Mouse (Mus musculus) limb, embryonic 11.5 days (tissue): Measurements from ENCODE around the gene Dapk3. TPM values are rescaled to one million over a fixed set of nuclear protein-coding genes. Genes with fewer than 3 reads are reported as not detected.

Experiments
- ATAC-seq: fragments of 200-750 bp; cut with Nextera tagmentation; 2 replicates; pipeline ENCODE4 v1.8.0; 2017; ENCODE audit warnings: low read depth; ENCODE audit not compliant: insufficient number of reproducible peaks, low FRiP score, low TSS enrichment
- DNase-seq: peaks from one replicate; pipeline ENCODE4 v3.0.0-alpha.2; 2015; ENCODE audit warnings: low spot score
- H3K27ac ChIP-seq: fragments of 300-500 bp; sonication (generic); replicated peaks from 2 replicates; pipeline ENCODE4 v1.5.1; 2014; ENCODE audit warnings: low read depth, mild to moderate bottlenecking, low read length
- H3K27me3 ChIP-seq: fragments of 300-500 bp; sonication (generic); 2 replicates; pipeline ENCODE4 v1.6.1; 2014; ENCODE audit warnings: mild to moderate bottlenecking, low read length, mixed read lengths; ENCODE audit not compliant: control insufficient read depth, insufficient read depth
- H3K36me3 ChIP-seq: fragments of 300-500 bp; sonication (generic); 2 replicates; pipeline ENCODE4 v1.6.1; 2014; ENCODE audit warnings: mild to moderate bottlenecking, low read length, moderate library complexity, mixed read lengths; ENCODE audit not compliant: control insufficient read depth, insufficient read depth
- H3K4me1 ChIP-seq: fragments of 300-500 bp; sonication (generic); 2 replicates; pipeline ENCODE4 v1.6.1; 2014; ENCODE audit warnings: low read length, mixed read lengths; ENCODE audit not compliant: control insufficient read depth, insufficient read depth
- H3K4me2 ChIP-seq: fragments of 300-500 bp; sonication (generic); 2 replicates; pipeline ENCODE4 v1.6.1; 2014; ENCODE audit warnings: low read depth, mild to moderate bottlenecking, moderate library complexity; ENCODE audit not compliant: severe bottlenecking
- H3K4me3 ChIP-seq: fragments of 300-500 bp; sonication (generic); 2 replicates; pipeline ENCODE4 v1.5.1; 2014; ENCODE audit warnings: low read depth, low read length
- H3K9ac ChIP-seq: fragments of 300-500 bp; sonication (generic); 2 replicates; pipeline ENCODE4 v1.6.1; 2014; ENCODE audit warnings: mild to moderate bottlenecking, low read length
- H3K9me3 ChIP-seq: fragments of 300-500 bp; sonication (generic); 2 replicates; pipeline ENCODE4 v1.6.1; 2016; ENCODE audit warnings: low read length; ENCODE audit not compliant: control insufficient read depth
- WGBS: fragments of 180-500 bp; shearing (Covaris S2); extraction: QIAGEN DNeasy Blood & Tissue Kit; methylation state at CpG from one replicate; pipeline ENCODE4 v1.1.7; 2014; 5-methylcytosine and 5-hydroxymethylcytosine counted together
- polyA plus RNA-seq: library from polyadenylated mRNA; unstranded; fragments of >200 nt; fragmentation: Nextera tagmentation; extraction: Ambion mirVana; gene quantifications from 2 replicates; pipeline ENCODE4 v1.2.1, GENCODE M21; 2014

Gene Dapk3
- polyA plus RNA-seq, 1 experiment from 2014 or later = 43.3 TPM

DNA sequence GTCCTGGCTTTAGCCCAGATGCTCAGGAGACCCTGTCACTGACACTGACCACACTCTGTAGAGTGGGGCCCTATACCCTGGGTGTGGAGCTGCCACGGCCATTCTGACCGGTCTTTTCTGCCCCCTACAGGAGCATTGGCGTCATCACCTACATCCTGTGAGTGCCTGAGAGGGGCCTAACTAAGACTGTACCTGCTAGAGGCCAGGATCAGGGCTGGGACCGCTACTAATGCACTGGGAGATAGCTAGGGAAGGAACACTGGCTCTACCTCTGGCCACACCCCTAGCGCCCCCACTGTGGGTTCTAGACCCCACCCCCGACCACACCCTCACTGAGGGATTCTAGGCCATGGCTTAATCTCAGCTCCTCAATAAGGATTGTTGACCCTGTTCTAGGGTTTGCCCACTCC, 8.1 kb downstream of the Dapk3 start:
- DNase-seq = no peak
- WGBS = 69% methylated on average over 6 of the region's 6 CpGs

DNA sequence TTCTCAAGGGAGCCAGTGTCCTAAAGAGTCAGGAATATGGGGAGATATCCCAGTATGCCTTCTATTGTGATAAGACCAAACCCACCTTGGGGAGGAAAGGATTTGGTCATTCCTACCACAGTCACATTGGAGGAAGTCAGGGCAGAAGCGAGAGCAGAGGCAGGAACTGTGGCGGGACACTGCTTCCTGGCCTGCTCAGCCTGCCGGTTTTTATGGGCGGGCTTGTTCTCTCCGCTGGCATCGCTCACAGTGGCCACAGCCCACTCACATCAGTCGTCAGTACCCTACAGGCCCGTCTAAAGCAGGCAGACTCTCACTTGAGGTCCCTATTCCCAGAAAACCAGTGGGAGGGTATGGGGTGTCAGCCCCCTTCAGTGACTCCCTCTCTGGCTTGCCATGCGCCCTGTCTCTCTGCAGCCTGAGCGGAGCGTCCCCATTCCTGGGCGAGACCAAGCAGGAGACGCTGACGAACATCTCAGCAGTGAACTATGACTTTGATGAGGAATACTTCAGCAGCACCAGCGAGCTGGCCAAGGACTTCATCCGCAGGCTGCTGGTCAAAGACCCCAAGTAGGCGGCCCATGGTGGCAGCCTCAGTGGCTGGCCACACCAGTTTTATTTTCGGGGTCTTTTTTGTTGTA, 8.7 kb downstream of the Dapk3 start:
- DNase-seq (no peak), ATAC-seq (no peak)
- WGBS = 87% methylated on average over 18 of the region's 18 CpGs
- H3K9me3 ChIP-seq = no peaks in the 10 kb centered on the region
- H3K4me3 ChIP-seq = no peak overlapping the region; the same call in 1 of the 2 replicates
- H3K27me3 ChIP-seq = peaks cover 28% of the 10 kb centered on the region
- H3K27ac ChIP-seq = no peak overlapping the region
- peaks cover 10% of the 10 kb centered on the region for H3K36me3 ChIP-seq
- peaks cover 12% of the 10 kb centered on the region; the same call in 1 of the 2 replicates for H3K4me1 ChIP-seq
- H3K4me2 ChIP-seq = peak overlapping the region; percentile 78
- no peak overlapping the region for H3K9ac ChIP-seq

More for the DNA sequence above, 8.1 kb downstream of the Dapk3 start:
- Histone ChIP-seq H3K9me3 (no peaks in the 10 kb centered on the region), H3K27ac (no peak overlapping the region), H3K4me1 (peaks cover 12% of the 10 kb centered on the region; the same call in 1 of the 2 replicates), H3K36me3 (peaks cover 10% of the 10 kb centered on the region), H3K9ac (no peak overlapping the region), H3K4me2 (no peak overlapping the region), H3K27me3 (peaks cover 25% of the 10 kb centered on the region), H3K4me3 (no peak overlapping the region)
- no peak for ATAC-seq

DNA sequence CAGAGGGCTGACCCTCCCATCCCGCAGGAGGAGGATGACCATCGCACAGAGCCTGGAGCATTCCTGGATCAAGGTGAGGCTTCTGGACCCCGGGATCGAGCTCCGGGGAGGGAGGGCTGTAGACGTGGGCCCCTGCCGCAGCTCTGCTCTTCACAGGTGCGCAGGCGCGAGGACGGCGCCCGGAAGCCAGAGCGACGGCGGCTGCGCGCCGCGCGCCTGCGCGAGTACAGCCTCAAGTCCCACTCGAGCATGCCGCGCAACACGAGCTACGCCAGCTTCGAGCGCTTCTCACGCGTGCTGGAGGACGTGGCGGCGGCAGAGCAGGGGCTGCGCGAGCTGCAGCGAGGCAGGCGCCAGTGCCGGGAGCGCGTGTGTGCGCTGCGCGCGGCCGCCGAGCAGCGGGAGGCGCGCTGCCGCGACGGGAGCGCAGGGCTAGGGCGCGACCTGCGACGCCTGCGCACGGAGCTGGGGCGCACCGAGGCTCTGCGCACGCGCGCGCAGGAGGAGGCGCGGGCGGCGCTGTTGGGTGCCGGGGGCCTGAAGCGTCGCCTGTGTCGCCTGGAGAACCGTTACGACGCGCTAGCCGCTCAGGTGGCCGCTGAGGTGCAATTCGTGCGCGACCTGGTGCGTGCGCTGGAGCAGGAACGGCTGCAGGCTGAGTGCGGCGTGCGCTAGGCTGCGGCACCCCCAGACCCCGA, 9.6 kb downstream of the Dapk3 start:
- Histone ChIP-seq H3K27me3 (peaks cover 29% of the 10 kb centered on the region), H3K9me3 (no peaks in the 10 kb centered on the region), H3K4me1 (peaks cover 12% of the 10 kb centered on the region; the same call in 1 of the 2 replicates), H3K4me2 (peak overlapping the region; percentile 78), H3K27ac (peak overlapping the region; percentile 82), H3K36me3 (peaks cover 5% of the 10 kb centered on the region), H3K9ac (peak overlapping the region; percentile 89), H3K4me3 (peak overlapping the region; percentile 57)
- WGBS = 1% methylated on average over 82 of the region's 93 CpGs
- DNase-seq (peak; percentile 77), ATAC-seq (peak; percentile 81)

DNA sequence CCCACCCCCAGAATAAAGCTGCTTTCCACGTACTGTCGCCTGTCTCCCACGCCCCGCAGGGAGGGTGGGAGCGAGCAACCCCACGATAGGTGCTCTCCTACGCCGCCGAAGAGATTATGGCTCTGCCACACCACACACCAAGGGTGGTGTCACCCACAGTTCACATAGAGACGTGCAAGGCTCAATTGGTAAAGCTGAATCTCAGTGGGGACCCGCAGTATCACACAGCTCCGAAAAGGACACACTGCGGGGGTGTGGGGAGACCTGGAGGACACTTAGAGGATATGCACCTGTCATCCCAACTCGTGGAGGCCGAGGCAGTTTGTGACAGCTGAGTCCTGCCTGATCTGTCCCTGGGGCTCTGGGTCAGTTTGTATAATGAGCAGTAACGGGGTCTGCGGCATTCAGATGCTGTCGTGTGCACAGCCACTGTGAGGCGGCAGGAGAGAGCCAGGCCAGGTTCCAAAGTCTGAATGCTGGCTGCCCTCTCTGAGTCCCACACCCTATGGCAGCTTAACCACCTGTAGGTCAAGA, 10.2 kb downstream of the Dapk3 start:
- no peak for DNase-seq
- peak overlapping the region; percentile 78 for H3K4me2 ChIP-seq
- peak overlapping the region; percentile 89 for H3K9ac ChIP-seq
- no peaks in the 10 kb centered on the region for H3K9me3 ChIP-seq
- 5% methylated on average over 19 of the region's 19 CpGs for WGBS
- H3K27me3 ChIP-seq = peaks cover 29% of the 10 kb centered on the region
- H3K4me1 ChIP-seq = peaks cover 12% of the 10 kb centered on the region; the same call in 1 of the 2 replicates
- peak; percentile 23; the same call in 1 of the 2 replicates for ATAC-seq
- no peak overlapping the region for H3K27ac ChIP-seq
- peak overlapping the region; percentile 57 for H3K4me3 ChIP-seq
- H3K36me3 ChIP-seq = peaks cover 4% of the 10 kb centered on the region; the same call in 1 of the 2 replicates

DNA sequence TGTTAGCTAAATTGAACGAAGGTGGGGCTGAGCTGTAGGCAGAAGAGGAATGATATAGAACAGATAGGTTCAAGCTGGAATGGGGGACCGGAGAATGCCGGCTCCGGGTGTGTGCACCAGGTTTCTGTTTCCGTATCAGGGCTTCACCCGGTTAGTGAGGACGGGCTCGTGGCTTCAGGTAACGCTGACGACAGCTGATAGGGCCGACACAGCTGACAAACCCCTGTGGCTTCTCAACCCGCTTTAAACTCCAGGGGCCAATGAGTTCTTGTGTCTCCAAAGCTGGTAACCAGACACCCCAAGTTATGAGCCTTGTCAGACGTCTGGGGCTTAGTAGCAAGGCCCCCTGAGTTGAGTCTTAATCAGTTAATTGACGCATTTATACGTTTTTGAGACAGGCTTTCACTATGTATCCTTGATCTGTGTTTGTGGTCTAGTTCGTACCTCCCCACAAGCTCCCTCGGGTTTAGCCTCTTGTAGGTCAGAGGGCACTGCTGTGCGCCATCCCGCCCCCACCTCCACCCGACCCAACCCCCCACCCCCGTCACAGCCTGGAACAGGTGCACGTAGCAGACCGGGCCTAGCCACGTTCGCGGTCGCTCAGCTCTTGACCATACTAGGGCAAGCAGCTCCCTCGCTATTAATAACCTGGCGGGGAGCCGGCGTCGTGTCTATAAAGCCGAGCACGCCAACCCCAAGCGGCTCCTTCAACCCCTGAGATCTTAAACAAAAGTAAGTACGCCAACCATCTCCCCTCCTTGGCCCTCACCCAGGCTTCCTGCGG, 11.4 kb downstream of the Dapk3 start:
- Histone ChIP-seq H3K27ac (no peak overlapping the region), H3K9ac (no peak overlapping the region), H3K4me3 (no peak overlapping the region)

DNA sequence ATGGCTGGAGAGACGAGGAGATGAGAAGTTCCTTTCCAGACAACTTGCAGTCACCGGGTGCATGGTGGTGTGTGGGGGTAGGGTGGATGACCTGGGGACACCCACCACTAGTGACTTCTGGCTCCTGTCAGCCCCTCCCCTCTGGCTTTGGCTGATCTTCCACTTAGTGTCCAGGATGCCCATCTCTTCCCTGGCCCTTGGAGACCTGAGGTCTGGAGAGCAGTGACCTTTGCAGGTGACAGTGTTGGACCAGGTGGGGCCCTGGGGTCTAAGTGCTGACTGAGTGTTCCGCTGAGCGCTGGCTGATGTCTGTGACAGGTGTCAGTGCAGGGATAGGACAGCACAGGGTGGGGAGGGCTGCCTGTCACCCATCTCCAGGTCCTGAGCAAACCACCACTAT, 12.5 kb downstream of the Dapk3 start:
- H3K9me3 ChIP-seq = no peaks in the 10 kb centered on the region
- peaks cover 12% of the 10 kb centered on the region; the same call in 1 of the 2 replicates for H3K4me1 ChIP-seq
- DNase-seq = no peak

More for the DNA sequence above, 11.4 kb downstream of the Dapk3 start:
- peaks cover 12% of the 10 kb centered on the region; the same call in 1 of the 2 replicates for H3K4me1 ChIP-seq
- H3K27me3 ChIP-seq = peaks cover 29% of the 10 kb centered on the region
- DNase-seq (no peak), ATAC-seq (no peak)
- 0 out of 2 replicates have a peak overlapping the region, but pooled peaks have one; percentile 3 for H3K4me2 ChIP-seq
- 21% methylated on average over 37 of the region's 37 CpGs for WGBS
- no peaks in the 10 kb centered on the region for H3K9me3 ChIP-seq
- H3K36me3 ChIP-seq = no peaks in the 10 kb centered on the region; the same call in 1 of the 2 replicates

DNA sequence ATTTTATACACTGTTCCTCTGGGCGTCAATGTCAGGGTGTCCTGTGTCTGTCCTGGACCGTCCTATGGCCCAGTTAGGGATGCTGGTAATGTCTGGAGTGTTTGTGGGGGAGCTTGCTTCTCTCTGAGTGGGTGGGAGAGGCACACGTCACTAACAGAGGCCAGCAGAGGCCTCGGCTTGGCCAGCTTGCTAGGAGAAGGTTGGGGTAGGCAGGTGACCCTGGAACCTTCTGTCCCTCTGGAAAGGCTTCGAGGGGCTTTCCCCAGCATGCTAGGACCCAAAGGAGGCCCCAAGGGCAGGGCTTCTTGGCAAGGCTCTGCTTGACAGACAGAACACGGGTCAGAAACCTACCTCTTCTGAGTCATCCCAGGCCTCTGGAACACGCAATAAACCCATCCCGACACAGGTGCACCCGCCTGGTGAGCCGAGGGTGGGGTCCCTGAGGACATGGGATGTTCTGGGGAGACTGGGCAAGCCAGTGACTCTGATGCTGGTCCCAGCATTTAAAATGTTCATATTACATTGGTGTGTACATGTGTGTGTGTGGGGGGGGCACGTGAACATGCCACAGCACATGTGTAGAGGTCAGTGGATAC, 13.8 kb downstream of the Dapk3 start:
- Histone ChIP-seq H3K9me3 (no peaks in the 10 kb centered on the region), H3K27me3 (peaks cover 32% of the 10 kb centered on the region)
- WGBS = 65% methylated on average over 11 of the region's 11 CpGs

More for the DNA sequence above, 12.5 kb downstream of the Dapk3 start:
- WGBS = 61% methylated on average over 4 of the region's 4 CpGs
- Histone ChIP-seq H3K4me2 (no peak overlapping the region), H3K9ac (no peak overlapping the region), H3K4me3 (no peak overlapping the region), H3K36me3 (no peaks in the 10 kb centered on the region; the same call in 1 of the 2 replicates), H3K27ac (no peak overlapping the region), H3K27me3 (peaks cover 32% of the 10 kb centered on the region)
- ATAC-seq = no peak

More for the DNA sequence above, 13.8 kb downstream of the Dapk3 start:
- ATAC-seq = no peak
- Histone ChIP-seq H3K9ac (no peak overlapping the region), H3K4me2 (no peak overlapping the region), H3K27ac (no peak overlapping the region), H3K36me3 (no peaks in the 10 kb centered on the region), H3K4me3 (no peak overlapping the region), H3K4me1 (peaks cover 12% of the 10 kb centered on the region; the same call in 1 of the 2 replicates)
- DNase-seq = no peak
